Mouse (Mus musculus): ENCODE data around the gene Hmg20b.

- no peak for TF ChIP-seq CTCF (IDR thresholded peaks at IDR 0.05; ENCODE audit: borderline replicate concordance, insufficient read depth, low read depth, low read length)
- no peak for TF ChIP-seq POLR2A (IDR thresholded peaks at IDR 0.05; ENCODE audit: borderline replicate concordance, insufficient read depth, low read length)
These were observed 16.9 kb upstream of the Hmg20b start for GRCm38 (mm10) chr10:81367207-81367495.

Data from cerebellum, adult 2 months (tissue).